Mouse (Mus musculus) thymus, postnatal 0 days (tissue): ENCODE results near the gene Epha10. TPM values are rescaled to one million over a fixed set of nuclear protein-coding genes. Genes with fewer than 3 reads are reported as not detected.
A peak's percentile ranks its signal among the peaks of the same experiment; 100 is the strongest.

Experiments
- DNase-seq: peaks from one replicate; pipeline ENCODE4 v3.0.0-alpha.2; 2015; ENCODE audit warnings: low spot score
- polyA plus RNA-seq: library from polyadenylated mRNA; unstranded; fragments of >200 nt; fragmentation: Nextera tagmentation; extraction: Ambion mirVana; gene quantifications from 2 replicates; pipeline ENCODE4 v1.2.1, GENCODE M21; 2015

Epha10 gene
- polyA plus RNA-seq = not detected in 2 replicates

- no peak for DNase-seq
Measured at GRCm38 (mm10) chr4:124880599-124880998, at the start of gene Epha10. Epha10 (plus strand) TSS chr4:124880899.

- no peak for DNase-seq
Measured at GRCm38 (mm10) chr4:124832796-124833195, 47.9 kb upstream of the Epha10 start.

- no peak for DNase-seq
Measured at GRCm38 (mm10) chr4:124838035-124838700, 42.5 kb upstream of the Epha10 start.

- no peak for DNase-seq
Measured at GRCm38 (mm10) chr4:124840998-124841397, 39.7 kb upstream of the Epha10 start.

- peak; percentile 42 for DNase-seq
Measured at GRCm38 (mm10) chr4:124843493-124843892, 37.2 kb upstream of the Epha10 start.

- peak; percentile 71 for DNase-seq
Measured at GRCm38 (mm10) chr4:124847573-124847972, 33.1 kb upstream of the Epha10 start.

GRCm38 (mm10) chr4:124849631-124850260 lies 31.0 kb upstream of the Epha10 start:
- DNase-seq = no peak

- peak; percentile 94 for DNase-seq
Measured at GRCm38 (mm10) chr4:124850261-124850913, 30.3 kb upstream of the Epha10 start, which contains the start of gene Yrdc. Yrdc (plus strand) TSS chr4:124850679.

GRCm38 (mm10) chr4:124850933-124851658 lies 29.6 kb upstream of the Epha10 start, which contains the start of gene 1110065P20Rik:
1110065P20Rik (minus strand) TSS chr4:124851196.
- peak; percentile 74 for DNase-seq

GRCm38 (mm10) chr4:124856294-124856693 lies 24.4 kb upstream of the Epha10 start:
- no peak for DNase-seq

- DNase-seq = no peak
Measured at GRCm38 (mm10) chr4:124858370-124858769, 22.3 kb upstream of the Epha10 start.

- peak; percentile 35 for DNase-seq
Measured at GRCm38 (mm10) chr4:124860446-124860845, 20.3 kb upstream of the Epha10 start.

- DNase-seq = no peak
Measured at GRCm38 (mm10) chr4:124861283-124862188, 19.2 kb upstream of the Epha10 start, which contains the start of gene Maneal. Maneal (minus strand) TSS chr4:124862171.

- DNase-seq = no peak
Measured at GRCm38 (mm10) chr4:124872719-124873118, 8.0 kb upstream of the Epha10 start.

- no peak for DNase-seq
Measured at GRCm38 (mm10) chr4:124881341-124881908, 726 bp downstream of the Epha10 start.

- no peak for DNase-seq
Measured at GRCm38 (mm10) chr4:124882151-124882729, 1.5 kb downstream of the Epha10 start.

- no peak for DNase-seq
Measured at GRCm38 (mm10) chr4:124888702-124889101, 8.0 kb downstream of the Epha10 start.

- no peak for DNase-seq
Measured at GRCm38 (mm10) chr4:124889935-124890334, 9.2 kb downstream of the Epha10 start.

GRCm38 (mm10) chr4:124890831-124891230 lies 10.1 kb downstream of the Epha10 start:
- DNase-seq = no peak

- DNase-seq = no peak
Measured at GRCm38 (mm10) chr4:124893769-124894168, 13.1 kb downstream of the Epha10 start.
